Mouse (Mus musculus): ENCODE results near the gene Nlgn1.

GRCm38 (mm10) chr3:25449356-25449755 lies 882.9 kb downstream of the Nlgn1 start:
- TF ChIP-seq POLR2A (IDR thresholded peaks at IDR 0.05; ENCODE audit: low read depth, low read length) (no peak), CTCF (IDR thresholded peaks at IDR 0.05; ENCODE audit: extremely low read depth, insufficient read length, insufficient replicate concordance, low read depth, low read length) (no peak)

Measured in small intestine, adult 2 months (tissue).